Mouse (Mus musculus) Patski (cell line): ENCODE data around the gene Chrne. TPM values are rescaled to one million over a fixed set of nuclear protein-coding genes. Genes with fewer than 3 reads are reported as not detected.
"Not testable (repeated sequence)": the region's sequence is repeated elsewhere in the genome, so short reads cannot be mapped to it uniquely, and the experiment has no call there.

Source experiments
- ATAC-seq: fragments of 100-300 bp; one replicate; pipeline ENCODE4 v1.8.0; 2021
- CTCF ChIA-PET: fragments of 350-600 bp; sonication (Branson Sonifier 250); formaldehyde crosslinking; loops from one replicate; lab custom pipeline; 2022; ENCODE audit warnings: inconsistent platforms; lab: Charles Lee
- POLR2A ChIA-PET: fragments of 350-600 bp; sonication (Branson Sonifier 250); formaldehyde crosslinking; loops from one replicate; lab custom pipeline; 2022; ENCODE audit warnings: antibody characterized with exemption, inconsistent platforms; lab: Charles Lee
- DNase-seq: peaks from one replicate; pipeline ENCODE4 v3.0.0-alpha.2; 2011; ENCODE audit warnings: low read depth, low spot score
- H3K27me3 ChIP-seq: fragments of 371-371 bp; one replicate; pipeline ENCODE4 v1.5.1; 2021
- CTCF ChIP-seq: fragments of 100-300 bp; IDR thresholded peaks from one replicate; pipeline ENCODE4 v1.5.1; 2021
- in situ Hi-C: fragments of 300-500 bp; cut with MboI; formaldehyde crosslinking; loops from 3 replicates; pipeline ENCODE4 v1.11.1; 2018; ENCODE audit warnings: low pct_unique_long_range_greater_than_20kb, mixed read lengths
- polyA plus RNA-seq: library from polyadenylated mRNA; unstranded; gene quantifications from one replicate; pipeline ENCODE4 v1.2.3, GENCODE M21; 2021

Gene Chrne
- polyA plus RNA-seq, 1 experiment from 2014 or later = not detected

GRCm38 (mm10) chr11:70579710-70580357 lies 39.2 kb downstream of the Chrne start:
- no peak for TF ChIP-seq CTCF
- in situ Hi-C loops = no loop called here
- no peak for ATAC-seq
- no peaks in the 10 kb centered on the region for H3K27me3 ChIP-seq
- ChIA-PET POLR2A (no interaction called here), CTCF (no interaction called here)
- no peak for DNase-seq

- no peaks in the 10 kb centered on the region for H3K27me3 ChIP-seq
- TF ChIP-seq CTCF = no peak
- no peak for DNase-seq
- no peak for ATAC-seq
- CTCF ChIA-PET = interaction anchor here (0.8 to 1.1 kb wide), 2 partner anchors 12 to 22 kb away, joined by 3 read pairs; no protein-coding TSS in a partner anchor
- POLR2A ChIA-PET = no interaction called here
- in situ Hi-C loops = no loop called here
Observed at GRCm38 (mm10) chr11:70578962-70579361, 40.1 kb downstream of the Chrne start.

- ATAC-seq (peak; percentile 41), DNase-seq (no peak)
- H3K27me3 ChIP-seq = no peaks in the 10 kb centered on the region
- POLR2A ChIA-PET = interaction anchor here (0.8 kb wide), 1 partner anchor 11 kb away, joined by 3 read pairs; no protein-coding TSS in a partner anchor
- CTCF ChIA-PET = interaction anchor here (1.3 kb wide), 1 partner anchor 70 kb away, joined by 3 read pairs; the partner anchor contains the start of genes Rnf167 and Slc25a11
- in situ Hi-C loops = no loop called here
- no peak for TF ChIP-seq CTCF
Observed at GRCm38 (mm10) chr11:70577201-70577600, 41.8 kb downstream of the Chrne start.

- POLR2A ChIA-PET = no interaction called here
- no peak for TF ChIP-seq CTCF
Observed at GRCm38 (mm10) chr11:70573872-70574271, 45.1 kb downstream of the Chrne start.

GRCm38 (mm10) chr11:70572348-70572902 lies 46.6 kb downstream of the Chrne start:
- ChIA-PET POLR2A (no interaction called here), CTCF (interaction anchor here (2.0 kb wide), 1 partner anchor 14 kb away, joined by 8 read pairs; no protein-coding TSS in a partner anchor)
- no peaks in the 10 kb centered on the region for H3K27me3 ChIP-seq
- in situ Hi-C loops = no loop called here
- ATAC-seq (no peak), DNase-seq (no peak)
- no peak for TF ChIP-seq CTCF

More at GRCm38 (mm10) chr11:70573872-70574271, 45.1 kb downstream of the Chrne start:
- in situ Hi-C loops = no loop called here
- no peaks in the 10 kb centered on the region for H3K27me3 ChIP-seq
- DNase-seq (no peak), ATAC-seq (peak; percentile 59)
- CTCF ChIA-PET = interaction anchor here (1.5 to 1.8 kb wide), 2 partner anchors 8 to 9 kb away, joined by 3 to 5 read pairs; no protein-coding TSS in a partner anchor

GRCm38 (mm10) chr11:70571641-70572040 lies 47.4 kb downstream of the Chrne start:
- H3K27me3 ChIP-seq = no peaks in the 10 kb centered on the region
- ChIA-PET POLR2A (interaction anchor here (1.2 kb wide), 1 partner anchor 14 kb away, joined by 3 read pairs; no protein-coding TSS in a partner anchor), CTCF (interaction anchor here (2.0 kb wide), 1 partner anchor 15 kb away, joined by 8 read pairs; no protein-coding TSS in a partner anchor)
- ATAC-seq (no peak), DNase-seq (no peak)
- in situ Hi-C loops = no loop called here
- TF ChIP-seq CTCF = no peak

- H3K27me3 ChIP-seq, CTCF ChIA-PET, ATAC-seq, DNase-seq, in situ Hi-C loops: not testable (repeated sequence)
- POLR2A ChIA-PET = interaction anchor here (1.2 kb wide), 1 partner anchor 15 kb away, joined by 3 read pairs; no protein-coding TSS in a partner anchor
Observed at GRCm38 (mm10) chr11:70570614-70571013, 48.4 kb downstream of the Chrne start.

GRCm38 (mm10) chr11:70566586-70566985 lies 52.4 kb downstream of the Chrne start:
- ChIA-PET CTCF (interaction anchor here (1.3 to 1.6 kb wide), 2 partner anchors 12 to 26 kb away, joined by 3 read pairs; partner anchors contain the start of gene Pld2), POLR2A (no interaction called here)
- in situ Hi-C loops = no loop called here
- no peak for DNase-seq
- TF ChIP-seq CTCF = no peak
- ATAC-seq = no peak
- no peaks in the 10 kb centered on the region for H3K27me3 ChIP-seq

Other genes starting within 250 kb of the Chrne start
- gene Pelp1, start 209.2 kb downstream of the Chrne start, polyA plus RNA-seq = 31.0 TPM
- gene Arrb2, start 186.6 kb downstream of the Chrne start, polyA plus RNA-seq = 22.5 TPM
- 41.3 TPM for gene Med11, start 167.3 kb downstream of the Chrne start, polyA plus RNA-seq
- 3.5 TPM for gene Zmynd15, start 159.8 kb downstream of the Chrne start, polyA plus RNA-seq
- gene Cxcl16, start 159.2 kb downstream of the Chrne start, polyA plus RNA-seq = 32.7 TPM
- gene Tm4sf5, start 114.0 kb downstream of the Chrne start, polyA plus RNA-seq = 0.41 TPM
- not detected for gene Vmo1, start 104.6 kb downstream of the Chrne start, polyA plus RNA-seq
- not detected for gene Gltpd2, start 100.0 kb downstream of the Chrne start, polyA plus RNA-seq
- 323 TPM for gene Psmb6, start 93.8 kb downstream of the Chrne start, polyA plus RNA-seq
- not detected for gene Gm40193, start 86.3 kb downstream of the Chrne start, polyA plus RNA-seq
- gene Pld2, start 79.2 kb downstream of the Chrne start, polyA plus RNA-seq = 13.8 TPM
- 63.2 TPM for gene Mink1, start 56.3 kb downstream of the Chrne start, polyA plus RNA-seq
- gene 4930544D05Rik, start 3.4 kb downstream of the Chrne start, polyA plus RNA-seq = not detected
- 0.39 TPM for gene Gp1ba, start 19.9 kb upstream of the Chrne start, polyA plus RNA-seq
- gene Rnf167, start 28.0 kb upstream of the Chrne start, polyA plus RNA-seq = 37.0 TPM
- 152 TPM for gene Slc25a11, start 28.3 kb upstream of the Chrne start, polyA plus RNA-seq
- gene Pfn1, start 35.4 kb upstream of the Chrne start, polyA plus RNA-seq = 1,032 TPM
- gene Eno3, start 38.0 kb upstream of the Chrne start, polyA plus RNA-seq = 16.2 TPM
- gene Spag7, start 50.2 kb upstream of the Chrne start, polyA plus RNA-seq = 155 TPM
- 22.2 TPM for gene Camta2, start 68.9 kb upstream of the Chrne start, polyA plus RNA-seq
- gene Inca1, start 80.9 kb upstream of the Chrne start, polyA plus RNA-seq = 2.5 TPM
- gene Kif1c, start 81.3 kb upstream of the Chrne start, polyA plus RNA-seq = 126 TPM
- 7.9 TPM for gene Zfp3, start 145.0 kb upstream of the Chrne start, polyA plus RNA-seq
- gene Scimp, start 193.4 kb upstream of the Chrne start, polyA plus RNA-seq = 0.05 TPM
- gene Rabep1, start 225.6 kb upstream of the Chrne start, polyA plus RNA-seq = 48.8 TPM